Comparison of ENCODE assay signal across 8 mouse cellular contexts in genomic region chr14:99298385-99299021, GRCm38 (mm10). TPM values are rescaled to one million over a fixed set of nuclear protein-coding genes. Genes with fewer than 3 reads are reported as not detected.
DNase-seq lines count a peak whose midpoint lies in the region; ATAC-seq and TF ChIP-seq lines count a peak whose summit lies in the region.

Gene Klf5 (plus strand): TSS chr14:99298691.

- no peak for TF ChIP-seq CTCF in small intestine, adult 2 months (IDR thresholded peaks at IDR 0.05; ENCODE audit: extremely low read depth, insufficient read length, insufficient replicate concordance, low read depth, low read length)

- peak within 1 kb of the TSS; percentile 94 for H3K4me2 ChIP-seq in embryonic facial prominence, embryonic 13.5 days
- H3K4me2 ChIP-seq in midbrain, embryonic 13.5 days (replicated peaks): peak within 1 kb of the TSS; percentile 96

- TF ChIP-seq POLR2A in small intestine, adult 2 months (IDR thresholded peaks at IDR 0.05; ENCODE audit: low read depth, low read length): peak; percentile 98

- H3K36me3 ChIP-seq in embryonic facial prominence, embryonic 13.5 days: peaks cover 5% of the 10 kb centered on the region
- no peaks in the 10 kb centered on the region for H3K36me3 ChIP-seq in limb, embryonic 10.5 days
- H3K36me3 ChIP-seq in midbrain, embryonic 13.5 days: no peaks in the 10 kb centered on the region
- H3K36me3 ChIP-seq in small intestine, adult 2 months (ENCODE audit: control insufficient read depth, insufficient read depth, low read length): peaks cover 31% of the 10 kb centered on the region

- WGBS in embryonic facial prominence, embryonic 13.5 days: under 1% methylated on average over 63 of the region's 67 CpGs
- under 1% methylated on average over 66 of the region's 67 CpGs for WGBS in limb, embryonic 10.5 days
- WGBS in midbrain, embryonic 13.5 days: under 1% methylated on average over 67 of the region's 67 CpGs
- WGBS in small intestine, adult 2 months: 2% methylated on average over 65 of the region's 67 CpGs

- H3K4me3 ChIP-seq in embryonic facial prominence, embryonic 13.5 days: peak within 1 kb of the TSS; percentile 67
- H3K4me3 ChIP-seq in limb, embryonic 10.5 days: peak within 1 kb of the TSS; percentile 71
- peak within 1 kb of the TSS; percentile 73 for H3K4me3 ChIP-seq in midbrain, embryonic 13.5 days (replicated peaks)
- peak within 1 kb of the TSS; percentile 71 for H3K4me3 ChIP-seq in small intestine, adult 2 months (ENCODE audit: low read depth, low read length)

- H3K27ac ChIP-seq in embryonic facial prominence, embryonic 13.5 days: peak within 1 kb of the TSS; percentile 62
- H3K27ac ChIP-seq in limb, embryonic 10.5 days: peak within 1 kb of the TSS; percentile 78
- H3K27ac ChIP-seq in midbrain, embryonic 13.5 days: no peak within 1 kb of the TSS
- peak within 1 kb of the TSS; percentile 88 for H3K27ac ChIP-seq in small intestine, adult 2 months (ENCODE audit: insufficient read depth, low read depth, low read length)

- H3K4me1 ChIP-seq in embryonic facial prominence, embryonic 13.5 days: 0 out of 2 replicates have a peak, but pooled peaks cover 7% of the 10 kb centered on the region
- peaks cover 20% of the 10 kb centered on the region for H3K4me1 ChIP-seq in limb, embryonic 10.5 days
- H3K4me1 ChIP-seq in midbrain, embryonic 13.5 days (replicated peaks): peaks cover 11% of the 10 kb centered on the region; the same call in 1 of the 2 replicates
- H3K4me1 ChIP-seq in small intestine, adult 2 months (ENCODE audit: control insufficient read depth, insufficient read depth, insufficient read length, low read length): no peaks in the 10 kb centered on the region; the same call in 1 of the 2 replicates

- ATAC-seq in embryonic facial prominence, embryonic 13.5 days (ENCODE audit: insufficient number of reproducible peaks, insufficient read depth, low FRiP score, low TSS enrichment, low read depth): peak; percentile 97
- peak; percentile 99 for ATAC-seq in midbrain, embryonic 13.5 days

- peak within 1 kb of the TSS; percentile 82 for H3K9ac ChIP-seq in embryonic facial prominence, embryonic 13.5 days
- peak within 1 kb of the TSS; percentile 79 for H3K9ac ChIP-seq in midbrain, embryonic 13.5 days (replicated peaks)

- no peaks in the 10 kb centered on the region for H3K9me3 ChIP-seq in embryonic facial prominence, embryonic 13.5 days
- H3K9me3 ChIP-seq in limb, embryonic 10.5 days (replicated peaks): no peaks in the 10 kb centered on the region
- H3K9me3 ChIP-seq in midbrain, embryonic 13.5 days: no peaks in the 10 kb centered on the region

- peaks cover 23% of the 10 kb centered on the region for H3K27me3 ChIP-seq in embryonic facial prominence, embryonic 13.5 days
- peaks cover 51% of the 10 kb centered on the region for H3K27me3 ChIP-seq in limb, embryonic 10.5 days (ENCODE audit: low read depth, poor library complexity, severe bottlenecking)
- peaks cover 47% of the 10 kb centered on the region for H3K27me3 ChIP-seq in midbrain, embryonic 13.5 days
- H3K27me3 ChIP-seq in small intestine, adult 2 months (ENCODE audit: control insufficient read depth, insufficient read depth, low read length): no peaks in the 10 kb centered on the region

- DNase-seq in 3T3-L1 (ENCODE audit: low read depth, low spot score): peak; percentile 95
- peak; percentile 78 to 85 for DNase-seq in adrenal gland, postnatal 4 days (ENCODE audit: low spot score in 2 of 2)
- peak; percentile 93 to 95 for DNase-seq in heart, adult 18-20 months
- DNase-seq in kidney, adult 18-20 months: peak; percentile 93
- DNase-seq in limb, embryonic 10.5 days (ENCODE audit: low spot score): peak; percentile 91

RNA-seq across cellular contexts. Expression of gene Klf5, which starts in this region (rescaled TPM):
- total RNA-seq in adrenal gland, postnatal 4 days (2021): 10 to 100 TPM; 15.2 to 15.7 TPM
- polyA plus RNA-seq in embryonic facial prominence, embryonic 13.5 days (2015; fragmentation: Nextera tagmentation; extraction: Ambion mirVana): 26.7 and 30.2 TPM in 2 replicates
- total RNA-seq in heart, adult 18-20 months (2021): 1 to 10 TPM in 1 of 2 experiments, under 1 TPM in 1; 0.45 to 1.4 TPM
- polyA plus RNA-seq in limb, embryonic 10.5 days (2016; fragmentation: Nextera tagmentation; extraction: Ambion mirVana): 1.6 and 2.2 TPM in 2 replicates
- polyA plus RNA-seq in midbrain, embryonic 13.5 days (2015; fragmentation: Nextera tagmentation; extraction: Ambion mirVana): 2.4 TPM in 2 replicates
- 77.7 and 232 TPM in 2 replicates for polyA plus RNA-seq in small intestine, adult 2 months (2012; rRNA removed)

Comparison
In these comparisons a context has a peak if more than half of its experiments do, and no peak if none do; other contexts are left out.
1. RNA of gene Klf5 (total RNA-seq): 15.2 to 15.7 TPM in adrenal gland, postnatal 4 days; 0.45 to 1.4 TPM in heart, adult 18-20 months; every median in the first group is over 4 times any median in the second.
2. Peak in every context shown above with its lines, with median percentiles within 50 percentile points of each other: DNase-seq and H3K4me3 ChIP-seq.